Mouse (Mus musculus): Measurements from ENCODE around the gene Casp2.

Casp2 gene

DNA sequence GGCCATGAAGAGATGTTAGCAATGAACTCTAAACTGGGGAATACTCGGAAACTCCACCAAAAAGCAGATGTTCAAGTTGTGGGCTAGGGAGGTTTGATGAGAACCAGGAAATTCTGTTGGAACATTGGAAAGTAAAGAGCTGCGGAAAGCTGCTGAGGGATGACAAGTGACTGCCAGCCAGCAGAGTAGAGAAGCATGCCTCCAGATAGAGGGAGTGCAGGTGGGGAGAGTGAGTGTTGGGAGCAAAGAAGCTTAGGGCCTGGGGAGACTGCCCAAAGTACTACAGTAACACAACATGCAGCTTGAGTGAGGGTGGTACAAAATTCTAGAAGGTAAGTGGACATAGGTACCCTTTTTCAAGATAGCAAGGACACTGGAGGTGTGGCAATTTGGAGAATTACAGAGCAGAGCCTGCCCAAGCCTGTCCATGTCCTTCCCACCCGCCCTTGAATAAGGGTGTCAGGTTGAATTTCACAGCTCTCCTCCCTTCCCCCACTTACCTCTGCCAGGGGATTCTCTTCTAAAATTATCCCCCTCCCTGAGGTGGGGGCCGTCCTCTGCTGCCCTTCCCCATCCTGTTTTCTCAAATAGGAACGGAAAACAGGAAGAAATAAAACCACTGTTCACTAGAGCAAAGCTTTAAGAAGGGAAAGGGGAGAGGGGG is 18.2 kb downstream of the Casp2 start:
- no peak for DNase-seq (ENCODE audit: low spot score)

DNA sequence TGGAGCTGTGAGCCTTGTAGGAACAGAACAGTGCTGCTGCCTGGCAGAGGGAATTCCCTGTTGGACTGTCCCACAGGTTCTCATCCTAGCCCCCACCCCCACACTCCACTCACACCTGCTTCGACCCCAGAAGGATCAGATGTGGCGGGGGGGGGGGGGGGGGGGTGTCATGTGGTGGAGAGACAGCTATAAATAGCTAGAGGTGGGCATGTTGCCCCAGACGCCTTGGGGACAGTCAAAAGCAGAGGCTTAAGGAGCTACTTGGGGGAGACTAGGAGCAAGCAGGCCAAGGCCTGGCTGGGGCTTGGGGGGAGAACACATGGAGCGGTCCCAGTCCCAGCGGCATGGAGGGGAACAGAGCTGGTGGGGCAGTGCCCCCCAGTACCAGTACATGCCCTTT is 21.7 kb downstream of the Casp2 start, which contains the start of gene Clcn1:
Gene Clcn1 (plus strand): TSS at position 238 of the 400 bp plus-strand sequence.
- no peak for DNase-seq (ENCODE audit: low spot score)

DNA sequence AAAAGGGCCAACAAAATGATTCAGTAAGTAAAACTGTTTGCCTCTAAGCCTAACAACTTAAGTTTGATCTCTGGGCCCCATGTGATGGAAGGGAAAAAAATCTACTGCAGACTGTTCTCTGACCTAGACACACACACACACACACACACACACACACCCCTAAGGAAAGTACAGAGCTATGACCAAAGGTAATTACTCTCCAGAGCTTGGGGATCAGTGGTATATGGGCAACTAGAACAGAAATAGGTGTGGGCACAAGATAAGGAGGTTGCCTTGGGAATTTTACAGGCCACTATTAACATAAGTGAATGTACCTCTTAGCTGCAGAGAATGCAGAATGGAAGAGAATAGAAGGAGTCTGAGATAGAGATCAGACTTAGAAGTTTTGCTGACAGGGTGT is 22.8 kb downstream of the Casp2 start:
- DNase-seq (ENCODE audit: low spot score): no peak

DNA sequence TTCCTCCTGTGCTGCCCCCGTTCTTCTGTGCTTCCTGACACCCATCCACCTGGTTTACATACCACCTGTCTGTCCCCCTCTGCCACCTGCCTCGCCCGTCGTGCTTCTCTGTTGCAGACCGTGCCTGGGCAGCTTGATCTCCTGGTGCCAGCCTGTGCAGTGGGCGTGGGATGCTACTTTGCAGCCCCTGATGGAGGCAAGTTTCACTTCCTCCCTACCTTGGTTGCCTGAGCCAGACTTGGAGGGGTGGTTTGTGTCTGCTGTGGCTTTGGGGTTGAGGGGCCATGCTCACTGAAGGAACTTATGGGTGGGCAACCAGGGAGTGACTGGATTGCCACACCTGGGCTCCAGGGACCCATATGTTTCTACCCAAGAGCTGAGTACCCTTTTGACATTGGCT is 28.5 kb downstream of the Casp2 start:
- DNase-seq (ENCODE audit: low spot score): no peak

DNA sequence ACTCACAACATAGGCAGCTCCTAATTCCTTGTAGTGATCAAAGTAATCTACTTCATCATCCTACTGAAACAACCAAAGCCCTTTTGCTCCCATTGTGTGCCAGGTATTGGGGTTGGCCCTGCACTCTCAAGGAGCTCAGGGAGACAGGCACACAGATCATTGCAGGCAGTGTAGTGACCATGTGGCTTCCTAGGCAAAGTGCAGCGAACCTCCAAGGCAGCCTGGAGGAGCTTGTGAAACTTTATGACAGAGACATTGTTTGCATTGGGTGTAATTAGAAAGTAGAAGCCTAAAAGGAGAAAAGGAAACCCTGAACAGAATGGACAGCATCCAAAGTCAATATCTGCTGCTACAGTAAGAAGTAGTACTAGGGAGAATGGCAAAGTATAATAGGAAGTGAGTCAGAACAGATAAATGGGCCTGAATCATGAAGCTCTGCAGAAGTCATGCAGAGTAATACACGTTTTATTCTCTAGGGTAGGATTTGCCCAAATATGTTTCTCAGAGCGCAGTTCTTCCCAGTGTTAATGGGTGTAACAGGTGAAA is 30.8 kb downstream of the Casp2 start:
- DNase-seq (ENCODE audit: low spot score): no peak

DNA sequence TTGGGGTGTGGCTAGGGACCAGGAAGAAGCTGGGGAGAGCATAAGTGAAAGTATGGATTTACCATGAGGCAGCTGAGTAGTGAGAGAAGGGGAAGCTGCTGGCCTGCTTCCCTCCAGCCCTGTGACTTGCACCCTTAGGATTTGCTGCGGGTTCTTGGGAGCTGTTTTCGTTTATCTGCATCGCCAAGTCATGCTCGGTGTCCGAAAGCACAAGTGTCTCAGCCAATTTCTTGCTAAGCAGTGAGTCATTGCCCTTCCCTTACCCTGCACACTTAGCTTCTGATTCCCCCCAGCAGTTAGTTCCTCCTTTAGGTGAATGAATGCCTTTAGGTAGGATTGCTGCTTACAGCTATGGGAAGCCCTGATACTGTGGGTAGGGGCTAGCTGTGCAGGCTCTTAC is 34.6 kb downstream of the Casp2 start:
- DNase-seq (ENCODE audit: low spot score): no peak

DNA sequence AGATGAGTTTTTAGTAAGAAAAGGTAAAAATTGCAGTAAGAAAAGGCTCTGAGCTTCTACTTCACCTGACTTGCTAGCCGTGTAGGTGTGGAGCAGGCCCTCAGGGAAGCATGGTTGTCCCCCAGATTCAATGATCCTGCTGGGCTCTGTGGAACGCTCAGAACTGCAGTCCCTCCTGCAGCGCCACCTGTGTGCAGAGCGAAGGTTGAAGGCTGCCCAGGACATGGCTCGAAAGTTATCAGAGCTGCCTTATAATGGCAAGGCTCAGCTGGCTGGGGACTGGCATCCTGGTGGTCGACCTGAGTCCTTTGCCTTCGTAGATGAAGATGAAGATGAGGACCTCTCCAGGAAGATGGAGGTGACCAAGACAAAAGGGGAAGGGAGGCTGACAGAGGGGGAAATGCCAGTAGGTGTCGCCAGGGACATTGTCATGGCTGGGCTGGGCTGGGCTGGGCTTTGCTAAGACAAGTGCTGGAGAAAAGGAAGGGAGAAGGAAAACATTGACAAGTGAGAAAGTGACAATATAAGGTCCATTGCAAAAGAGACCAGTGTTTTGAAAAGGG is 45.1 kb downstream of the Casp2 start:
- DNase-seq (ENCODE audit: low spot score): no peak

DNA sequence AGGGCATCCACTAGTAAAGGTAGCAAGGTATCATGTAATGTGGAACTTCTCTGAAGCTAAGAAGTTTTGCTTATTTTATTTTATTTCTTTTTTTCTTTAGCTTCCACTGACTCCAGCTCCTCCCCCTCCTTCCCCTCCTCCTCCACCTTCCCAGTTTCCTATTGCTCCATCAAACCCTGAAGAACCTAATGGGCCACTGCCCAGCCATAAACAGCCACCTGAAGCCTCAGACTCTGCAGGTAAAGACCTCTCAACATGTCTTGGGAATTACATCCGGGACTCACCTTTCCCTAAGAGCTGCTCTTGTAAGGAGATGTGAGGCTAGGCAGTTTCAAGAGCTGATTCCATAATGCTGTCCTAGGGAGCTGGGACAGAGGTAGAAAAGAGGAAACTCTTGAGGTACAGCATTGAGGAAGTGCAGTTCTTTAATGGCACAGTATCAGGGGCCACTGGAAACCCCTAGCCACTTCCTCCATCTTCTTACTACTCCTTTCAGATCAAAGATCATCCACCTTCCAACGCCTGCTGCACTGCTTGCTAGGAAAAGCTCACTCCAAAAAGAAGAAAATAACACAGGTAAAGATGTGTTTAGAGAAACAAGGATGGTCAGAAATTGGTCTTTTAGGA is 45.8 kb downstream of the Casp2 start:
- no peak for DNase-seq (ENCODE audit: low spot score)

DNA sequence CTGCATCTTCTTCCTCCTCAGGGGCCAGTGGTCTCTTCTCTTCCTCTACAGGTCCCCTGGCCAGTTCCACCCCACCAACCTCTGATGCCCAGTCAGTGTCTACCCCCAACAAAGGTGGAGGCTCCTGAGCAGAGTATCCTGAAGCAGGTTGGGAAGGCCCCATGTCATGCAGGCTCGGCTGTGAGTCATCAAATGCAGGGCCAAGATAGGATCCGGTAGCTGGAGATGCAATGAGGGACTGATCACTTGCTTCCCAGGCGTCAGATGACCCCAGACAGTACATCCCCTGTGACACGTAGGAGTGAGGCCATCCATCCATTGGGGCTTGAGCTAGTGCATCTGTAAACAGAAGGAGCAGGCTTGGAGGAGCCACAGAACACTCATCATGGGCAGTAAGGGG is 53.5 kb downstream of the Casp2 start:
- DNase-seq (ENCODE audit: low spot score): no peak

DNA sequence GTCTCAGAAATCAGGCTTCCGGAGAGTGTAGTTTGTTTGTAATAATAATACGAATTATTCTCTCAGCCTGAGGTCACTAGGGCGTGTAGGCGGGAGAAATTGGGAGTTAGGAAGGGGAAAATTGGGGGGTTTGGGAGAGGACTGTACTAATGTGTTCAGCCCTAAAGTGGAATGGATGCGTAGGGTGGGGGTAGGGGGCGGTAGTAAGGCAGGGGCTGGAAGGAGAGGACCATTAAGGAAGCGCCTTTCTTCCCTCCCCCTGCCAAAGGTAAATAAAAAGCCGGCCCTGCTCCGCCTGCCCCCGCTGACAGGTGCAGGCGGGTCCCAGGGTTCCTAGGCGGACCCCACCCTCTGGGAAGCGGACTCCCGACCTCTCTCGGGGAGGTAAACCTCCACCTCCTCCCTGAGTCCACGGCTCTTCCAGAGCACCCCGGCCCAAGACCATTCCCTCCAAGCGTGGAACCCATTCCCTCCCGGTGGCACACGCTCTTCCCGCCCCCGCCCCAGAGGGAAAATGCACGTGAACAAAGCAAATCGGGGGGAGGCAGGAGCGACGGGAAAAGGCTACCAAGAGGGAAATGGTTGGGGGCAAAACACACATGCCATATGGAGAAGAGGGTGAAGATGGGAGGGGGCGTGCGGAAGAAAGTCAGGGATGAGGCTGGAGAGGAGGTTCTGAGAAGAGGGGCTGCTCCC is 58.7 kb downstream of the Casp2 start:
- DNase-seq (ENCODE audit: low spot score): no peak

DNA sequence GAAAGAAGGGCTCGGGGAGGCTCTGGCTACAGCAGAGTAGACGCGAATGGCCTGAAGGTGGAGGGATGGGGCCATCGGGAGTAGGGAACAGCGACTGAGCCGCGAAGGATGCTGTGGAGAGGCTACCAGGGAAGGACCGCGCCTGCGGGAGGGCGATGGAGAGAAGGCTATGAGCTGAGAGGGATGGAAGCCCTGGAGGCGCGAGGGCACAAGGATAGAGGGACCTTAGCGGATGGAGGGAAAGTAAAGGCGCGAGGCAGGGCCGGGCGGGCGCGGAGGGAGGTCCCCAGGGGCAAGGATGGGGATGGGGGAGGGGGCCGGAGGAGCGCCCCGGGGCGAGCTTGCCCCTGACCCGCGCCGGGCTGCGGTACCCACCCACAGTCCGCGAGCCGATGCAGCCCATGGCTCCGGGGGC is 59.3 kb downstream of the Casp2 start:
- DNase-seq (ENCODE audit: low spot score): peak; percentile 17

DNA sequence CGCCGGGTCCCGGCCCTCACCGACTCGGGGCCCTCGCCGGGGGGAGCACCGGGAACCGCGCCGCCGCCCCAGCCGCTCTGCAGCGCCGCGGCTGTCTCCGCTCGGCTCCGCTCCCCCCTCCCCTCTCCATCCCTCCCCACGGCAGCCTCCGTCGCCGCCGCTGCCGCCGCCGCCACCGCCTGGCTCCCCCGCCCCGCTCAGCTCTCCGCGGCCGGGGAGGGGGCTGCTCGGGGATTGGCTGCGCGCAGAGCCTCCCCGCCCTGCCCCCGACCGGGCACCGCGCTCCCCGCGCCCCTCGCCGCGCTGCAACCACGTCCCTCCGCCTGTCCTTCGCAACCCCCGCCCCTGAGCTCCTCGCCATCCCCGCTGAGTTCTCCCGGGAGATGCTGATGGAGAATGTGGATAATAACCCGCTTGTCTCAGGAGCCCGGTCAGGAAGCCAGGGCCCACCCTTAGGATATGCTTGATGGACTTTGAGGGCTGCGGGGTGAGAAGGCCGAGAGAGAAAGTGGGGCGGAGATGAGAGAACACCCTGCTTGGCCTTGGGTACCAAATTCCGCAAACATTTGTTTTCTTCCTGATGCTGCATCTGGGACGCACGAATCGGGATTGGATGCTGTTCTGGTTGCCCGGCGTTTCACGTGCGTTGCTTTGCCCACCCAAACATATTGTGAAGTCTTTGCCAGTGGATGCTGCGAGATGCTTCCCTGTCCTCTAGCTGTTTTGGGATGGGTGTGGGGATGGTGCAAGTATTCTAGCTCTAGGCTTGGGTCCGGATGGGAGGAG is 59.9 kb downstream of the Casp2 start, which contains the start of gene Fam131b:
Gene Fam131b (minus strand): TSS at position 162 of the 786 bp plus-strand sequence.
- DNase-seq (ENCODE audit: low spot score): peak; percentile 44

DNA sequence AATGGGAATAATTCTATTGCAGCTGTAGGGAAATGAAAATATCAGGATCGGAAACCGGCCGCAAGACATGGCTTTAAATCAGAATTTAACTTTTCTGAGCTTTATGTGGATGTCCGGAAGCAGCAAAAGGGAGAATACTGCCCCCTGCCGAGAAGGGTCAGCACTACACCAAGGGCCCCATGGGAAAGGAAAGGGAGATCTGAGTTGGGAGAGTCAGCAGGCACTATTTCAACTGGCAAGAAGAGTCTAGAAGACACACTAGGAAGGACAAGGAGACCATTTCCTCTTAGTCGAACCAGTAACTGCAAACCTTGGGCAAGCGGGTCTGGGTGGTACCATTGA is 60.5 kb downstream of the Casp2 start:
- peak; percentile 72 for DNase-seq (ENCODE audit: low spot score)

DNA sequence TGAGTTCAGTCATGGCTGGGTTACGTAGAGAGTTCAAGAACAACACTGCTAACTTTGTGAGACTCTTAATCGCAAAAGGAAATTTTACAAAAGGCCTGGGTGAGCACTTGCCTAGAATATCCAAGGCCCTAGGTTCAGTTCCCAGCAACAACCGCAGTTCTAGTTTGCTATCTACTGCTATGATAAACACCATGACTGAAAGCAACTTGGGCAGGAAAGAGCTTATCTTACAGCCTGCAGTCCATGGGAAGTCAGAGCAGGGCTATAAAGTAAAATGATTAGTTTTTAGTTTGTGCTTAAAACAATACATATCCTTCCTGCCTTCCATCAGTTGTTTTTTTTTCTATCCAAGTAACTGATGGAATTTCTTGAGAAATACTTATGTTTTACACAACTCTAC is 61.7 kb downstream of the Casp2 start:
- DNase-seq (ENCODE audit: low spot score): no peak

DNA sequence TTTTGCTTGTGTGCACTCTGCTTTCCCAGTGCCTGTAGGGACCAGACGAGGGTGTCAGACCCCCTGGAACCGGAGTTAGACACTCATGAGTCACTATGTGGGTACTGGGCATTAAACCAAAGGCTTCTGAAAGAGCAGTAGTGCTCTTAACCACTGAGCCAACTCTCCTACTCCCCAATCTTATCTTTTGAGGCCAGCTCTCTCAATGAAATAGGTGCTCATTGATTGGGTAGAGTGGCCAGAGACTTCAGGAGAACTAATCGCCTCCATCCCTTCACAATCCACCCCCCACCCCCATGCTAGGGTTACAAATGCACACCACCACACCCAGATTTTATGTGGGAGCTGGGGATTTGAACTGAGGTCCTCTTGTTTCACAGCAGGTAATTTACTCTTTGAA is 64.0 kb downstream of the Casp2 start:
- DNase-seq (ENCODE audit: low spot score): no peak

DNA sequence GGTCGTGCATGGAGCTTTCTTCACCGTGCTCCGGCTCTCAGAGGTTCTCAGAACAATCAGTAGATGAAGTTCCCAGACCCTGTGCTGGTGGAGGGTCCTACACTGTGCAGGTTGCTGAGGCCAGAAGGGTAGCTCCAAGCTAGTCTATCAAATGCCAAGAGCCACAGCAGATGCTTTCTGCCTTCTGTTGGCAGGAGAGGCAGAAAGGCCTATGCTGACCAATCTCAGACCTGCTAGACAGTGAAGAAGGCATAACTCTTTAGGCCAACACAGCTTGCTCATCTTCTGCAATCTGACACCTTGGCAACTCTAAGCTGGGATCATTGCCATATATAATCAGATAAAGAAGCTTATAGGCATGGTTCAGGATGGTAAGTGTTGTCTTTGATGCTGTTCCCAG is 65.4 kb downstream of the Casp2 start:
- DNase-seq (ENCODE audit: low spot score): no peak

DNA sequence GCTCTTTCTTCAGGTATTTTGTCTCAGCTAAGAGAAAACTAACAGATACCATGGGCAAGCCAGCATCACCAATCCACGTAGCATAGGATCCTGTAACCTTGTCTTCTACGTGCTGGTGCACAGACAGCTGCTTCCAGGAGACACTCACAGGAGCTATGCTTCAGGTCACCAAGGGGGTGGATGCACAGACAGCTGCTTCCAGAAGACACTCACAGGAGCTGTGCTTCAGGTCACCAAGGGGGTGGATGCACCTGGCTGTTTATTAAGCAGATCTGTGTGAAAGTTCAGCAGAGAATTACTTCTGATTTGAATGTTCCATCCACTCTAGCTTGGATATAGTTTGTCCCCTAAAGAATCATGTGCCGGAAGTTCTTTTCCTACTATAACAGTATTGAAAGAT is 66.2 kb downstream of the Casp2 start:
- DNase-seq (ENCODE audit: low spot score): no peak

All from ovary, postnatal 36 days (tissue).